Mouse (Mus musculus) stomach, postnatal 0 days (tissue): ENCODE measurements around the gene Gm11549. TPM values are rescaled to one million over a fixed set of nuclear protein-coding genes. Genes with fewer than 3 reads are reported as not detected.

Experiments
- ATAC-seq: fragments of 200-750 bp; cut with Nextera tagmentation; 2 replicates; pipeline ENCODE4 v1.8.0; 2017; ENCODE audit not compliant: low FRiP score, low TSS enrichment
- DNase-seq: peaks from one replicate; pipeline ENCODE4 v3.0.0-alpha.2; 2016; ENCODE audit warnings: low spot score
- H3K27ac ChIP-seq: fragments of 300-500 bp; sonication (generic); replicated peaks from 2 replicates; pipeline ENCODE4 v1.5.1; 2014; ENCODE audit warnings: mild to moderate bottlenecking, control low read depth
- H3K27me3 ChIP-seq: fragments of 300-500 bp; sonication (generic); 2 replicates; pipeline ENCODE4 v1.6.1; 2014; ENCODE audit warnings: low read length; ENCODE audit not compliant: control insufficient read depth, insufficient read depth
- H3K36me3 ChIP-seq: fragments of 300-500 bp; sonication (generic); 2 replicates; pipeline ENCODE4 v1.6.1; 2014; ENCODE audit warnings: low read length, mixed read lengths; ENCODE audit not compliant: control insufficient read depth, insufficient read depth
- H3K4me1 ChIP-seq: fragments of 300-500 bp; sonication (generic); replicated peaks from 2 replicates; pipeline ENCODE4 v1.6.1; 2014; ENCODE audit warnings: antibody characterized with exemption; ENCODE audit not compliant: control insufficient read depth, insufficient read depth
- H3K4me2 ChIP-seq: fragments of 300-500 bp; sonication (generic); replicated peaks from 2 replicates; pipeline ENCODE4 v1.6.1; 2014; ENCODE audit warnings: low read depth, mild to moderate bottlenecking, control low read depth, moderate library complexity
- H3K4me3 ChIP-seq: fragments of 300-500 bp; sonication (generic); 2 replicates; pipeline ENCODE4 v1.5.1; 2014; ENCODE audit warnings: low read depth, low read length, control low read depth
- H3K9ac ChIP-seq: fragments of 300-500 bp; sonication (generic); 2 replicates; pipeline ENCODE4 v1.6.1; 2014; ENCODE audit warnings: mild to moderate bottlenecking, low read length, control low read depth, mixed read lengths
- H3K9me3 ChIP-seq: fragments of 300-500 bp; sonication (generic); 2 replicates; pipeline ENCODE4 v1.6.1; 2016; ENCODE audit warnings: low read length; ENCODE audit not compliant: control insufficient read depth
- CTCF ChIP-seq: IDR thresholded peaks from 2 replicates; pipeline ENCODE4 v1.5.1; 2016; ENCODE audit warnings: antibody characterized with exemption, low read depth, mild to moderate bottlenecking, moderate library complexity
- EP300 ChIP-seq: optimal IDR thresholded peaks from 2 replicates; pipeline ENCODE3; 2016; ENCODE audit warnings: antibody characterized with exemption
- WGBS: fragments of 180-500 bp; shearing (Covaris S2); extraction: QIAGEN DNeasy Blood & Tissue Kit; methylation state at CpG from one replicate; pipeline ENCODE4 v1.1.7; 2014; 5-methylcytosine and 5-hydroxymethylcytosine counted together
- polyA plus RNA-seq: library from polyadenylated mRNA; unstranded; fragments of >200 nt; fragmentation: Nextera tagmentation; extraction: Ambion mirVana; gene quantifications from 2 replicates; pipeline ENCODE4 v1.2.1, GENCODE M21; 2015

Gm11549 gene
- polyA plus RNA-seq, 1 experiment from 2014 or later, result 0.33 TPM

GRCm38 (mm10) chr3:36491535-36491934 lies 30.1 kb downstream of the Gm11549 start:
- Histone ChIP-seq H3K36me3 (no peaks in the 10 kb centered on the region), H3K4me1 (no peaks in the 10 kb centered on the region), H3K27ac (no peak overlapping the region), H3K4me2 (no peak overlapping the region), H3K4me3 (no peak overlapping the region), H3K27me3 (no peaks in the 10 kb centered on the region), H3K9me3 (no peaks in the 10 kb centered on the region), H3K9ac (no peak overlapping the region)
- TF ChIP-seq CTCF (no peak), EP300 (no peak)
- ATAC-seq (no peak), DNase-seq (no peak)
- WGBS, result 88% methylated on average over 5 of the region's 5 CpGs

GRCm38 (mm10) chr3:36489590-36489910 lies 32.1 kb downstream of the Gm11549 start:
- ATAC-seq, result no peak
- WGBS, result 88% methylated on average over 1 of the region's 1 CpGs
- TF ChIP-seq EP300 (no peak), CTCF (no peak)

GRCm38 (mm10) chr3:36488899-36489589 lies 32.6 kb downstream of the Gm11549 start:
- ATAC-seq, result no peak
- Histone ChIP-seq H3K9me3 (no peaks in the 10 kb centered on the region), H3K4me3 (no peak overlapping the region), H3K36me3 (no peaks in the 10 kb centered on the region), H3K4me2 (no peak overlapping the region), H3K9ac (no peak overlapping the region), H3K27me3 (no peaks in the 10 kb centered on the region), H3K27ac (no peak overlapping the region), H3K4me1 (no peaks in the 10 kb centered on the region)
- TF ChIP-seq EP300 (no peak), CTCF (no peak)
- 79% methylated on average over 6 of the region's 6 CpGs for WGBS
- DNase-seq, result no peak

More at GRCm38 (mm10) chr3:36489590-36489910, 32.1 kb downstream of the Gm11549 start:
- H3K4me2 ChIP-seq, result no peak overlapping the region
- H3K4me3 ChIP-seq, result no peak overlapping the region
- H3K36me3 ChIP-seq, result no peaks in the 10 kb centered on the region
- no peaks in the 10 kb centered on the region for H3K4me1 ChIP-seq
- no peak overlapping the region for H3K9ac ChIP-seq
- no peak for DNase-seq
- no peak overlapping the region for H3K27ac ChIP-seq
- no peaks in the 10 kb centered on the region for H3K9me3 ChIP-seq
- no peaks in the 10 kb centered on the region for H3K27me3 ChIP-seq

- Histone ChIP-seq H3K4me2 (no peak overlapping the region), H3K4me1 (no peaks in the 10 kb centered on the region), H3K4me3 (no peak overlapping the region), H3K27me3 (no peaks in the 10 kb centered on the region), H3K36me3 (no peaks in the 10 kb centered on the region), H3K9ac (no peak overlapping the region), H3K9me3 (no peaks in the 10 kb centered on the region), H3K27ac (no peak overlapping the region)
- 52% methylated on average over 1 of the region's 1 CpGs for WGBS
- ATAC-seq (no peak), DNase-seq (no peak)
- TF ChIP-seq CTCF (no peak), EP300 (no peak)
These were observed 33.2 kb downstream of the Gm11549 start for GRCm38 (mm10) chr3:36488367-36488766.

GRCm38 (mm10) chr3:36486881-36487280 lies 34.7 kb downstream of the Gm11549 start:
- Histone ChIP-seq H3K9me3 (no peaks in the 10 kb centered on the region), H3K27ac (no peak overlapping the region), H3K36me3 (no peaks in the 10 kb centered on the region), H3K9ac (no peak overlapping the region), H3K4me1 (no peaks in the 10 kb centered on the region), H3K27me3 (no peaks in the 10 kb centered on the region), H3K4me2 (no peak overlapping the region), H3K4me3 (no peak overlapping the region)
- no peak for ATAC-seq
- 84% methylated on average over 6 of the region's 6 CpGs for WGBS
- DNase-seq, result no peak
- TF ChIP-seq CTCF (no peak), EP300 (no peak)

GRCm38 (mm10) chr3:36486176-36486575 lies 35.4 kb downstream of the Gm11549 start:
- no peaks in the 10 kb centered on the region for H3K4me1 ChIP-seq
- 52% methylated on average over 6 of the region's 6 CpGs for WGBS

More at GRCm38 (mm10) chr3:36486176-36486575, 35.4 kb downstream of the Gm11549 start:
- ATAC-seq (no peak), DNase-seq (no peak)
- no peaks in the 10 kb centered on the region for H3K27me3 ChIP-seq
- TF ChIP-seq CTCF, result no peak
- TF ChIP-seq EP300, result no peak
- no peaks in the 10 kb centered on the region for H3K36me3 ChIP-seq
- H3K9me3 ChIP-seq, result no peaks in the 10 kb centered on the region
- no peak overlapping the region for H3K9ac ChIP-seq
- H3K4me3 ChIP-seq, result no peak overlapping the region
- no peak overlapping the region for H3K4me2 ChIP-seq
- H3K27ac ChIP-seq, result no peak overlapping the region
